Mouse (Mus musculus): ENCODE data around the gene Qrsl1. TPM values are rescaled to one million over a fixed set of nuclear protein-coding genes. Genes with fewer than 3 reads are reported as not detected.
"Not testable (repeated sequence)": the region's sequence is repeated elsewhere in the genome, so short reads cannot be mapped to it uniquely, and the experiment has no call there.

Gene Qrsl1
- 10 to 100 TPM; 23.6 to 33.2 (median 28.7) TPM for total RNA-seq (2022)

DNA sequence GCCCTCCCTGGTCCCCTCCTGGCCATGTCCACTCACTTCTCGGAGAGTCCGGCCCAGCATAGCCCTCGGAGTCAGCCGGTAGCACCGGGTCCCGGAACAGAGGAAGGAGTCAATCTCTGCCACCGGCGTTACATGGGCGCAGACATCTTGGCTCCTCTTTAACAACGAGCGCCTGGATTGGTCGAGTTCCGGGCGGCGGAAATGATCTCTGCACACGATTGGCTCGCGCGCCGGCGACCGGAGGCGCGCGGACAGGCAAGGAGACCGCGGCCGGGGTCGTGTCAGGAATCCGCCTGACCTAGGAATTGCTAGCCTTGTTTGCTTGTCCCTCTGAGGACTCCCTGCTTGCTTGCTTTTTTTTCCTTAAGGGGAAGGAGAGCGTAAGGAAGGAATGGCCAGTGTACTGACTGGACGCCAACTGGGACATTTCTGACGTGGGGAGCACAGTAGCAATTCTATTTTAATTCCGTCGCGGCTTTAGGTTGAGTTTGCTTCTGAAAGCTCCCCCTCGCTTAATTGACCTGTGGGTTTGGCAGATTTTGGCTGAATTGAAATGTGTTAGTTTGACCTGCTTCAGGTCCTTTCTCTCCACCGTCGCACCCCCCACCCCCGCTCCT is at the start of gene Qrsl1, which contains the start of gene Rtn4ip1:
TSS of gene Qrsl1 (minus strand) at position 168 of the 617 bp plus-strand sequence.
TSS of gene Rtn4ip1 (plus strand) at position 230 of the 617 bp plus-strand sequence.
- DNase-seq (ENCODE audit: low spot score) = peak; percentile 95

DNA sequence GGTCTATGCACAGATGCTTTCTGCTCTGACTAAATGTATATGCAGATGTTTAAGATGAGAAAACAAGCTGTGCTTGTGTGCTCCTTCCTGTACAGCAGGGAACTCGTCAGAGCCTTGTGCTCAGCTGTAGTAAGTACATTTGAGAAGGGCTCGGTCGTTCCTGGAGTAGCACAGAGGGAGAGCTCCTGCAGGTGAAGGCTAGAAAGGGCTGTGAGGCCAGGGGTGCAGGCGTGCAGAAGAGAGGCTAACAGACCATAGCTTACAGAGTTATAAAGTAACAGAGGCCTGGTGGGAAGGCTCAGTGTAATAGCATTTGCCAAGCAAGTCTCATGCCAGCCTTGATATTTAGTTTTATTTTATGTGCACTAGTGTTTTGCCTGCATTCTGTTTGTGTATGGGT is 43.9 kb upstream of the Qrsl1 start:
- no peak for DNase-seq (ENCODE audit: low spot score)

DNA sequence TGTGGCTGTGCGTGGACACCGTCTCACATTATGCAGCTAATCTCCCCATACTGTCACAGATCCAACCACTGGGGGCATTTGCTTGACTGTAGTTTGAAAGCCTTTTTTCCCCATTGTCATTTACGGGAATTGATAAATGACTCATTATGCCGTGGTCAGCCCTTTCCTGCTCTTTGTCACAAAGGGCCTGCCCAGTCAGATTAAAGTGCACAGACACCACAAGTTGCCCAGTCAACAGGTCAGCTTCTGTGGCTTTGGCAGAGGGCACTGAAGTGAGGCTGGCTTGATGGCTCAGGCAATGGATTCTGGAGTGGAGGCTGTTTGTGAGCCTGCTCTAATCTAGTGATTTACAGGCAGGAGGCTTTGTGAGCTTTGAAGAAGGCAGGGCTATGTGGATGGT is 42.2 kb upstream of the Qrsl1 start:
- DNase-seq (ENCODE audit: low spot score) = no peak

DNA sequence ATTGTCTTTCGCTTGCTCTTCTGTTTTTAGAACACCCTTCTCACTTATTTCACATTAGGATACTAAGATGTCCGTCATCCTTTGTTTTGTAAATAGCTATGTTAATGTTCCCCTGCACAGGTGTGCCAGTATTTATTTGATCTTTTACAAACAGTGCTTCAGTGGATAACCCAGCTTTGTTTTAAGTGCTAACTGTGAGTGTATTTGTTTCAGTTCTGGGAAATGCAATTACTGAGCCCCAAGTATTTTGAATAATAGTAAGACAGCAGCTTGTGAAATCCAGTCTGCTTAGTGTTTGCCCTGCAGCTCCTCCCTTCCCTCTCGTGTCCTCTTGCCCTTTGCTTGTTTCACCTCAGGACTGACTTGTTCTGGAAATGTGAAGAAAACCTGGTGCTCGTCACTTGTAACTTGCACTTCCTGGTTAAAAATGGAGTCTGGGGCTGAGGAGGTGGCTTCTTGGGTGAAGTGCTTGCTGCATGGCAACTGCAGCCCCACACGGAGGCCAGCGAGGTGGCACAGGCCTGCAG is 37.7 kb upstream of the Qrsl1 start:
- DNase-seq (ENCODE audit: low spot score) = no peak

DNA sequence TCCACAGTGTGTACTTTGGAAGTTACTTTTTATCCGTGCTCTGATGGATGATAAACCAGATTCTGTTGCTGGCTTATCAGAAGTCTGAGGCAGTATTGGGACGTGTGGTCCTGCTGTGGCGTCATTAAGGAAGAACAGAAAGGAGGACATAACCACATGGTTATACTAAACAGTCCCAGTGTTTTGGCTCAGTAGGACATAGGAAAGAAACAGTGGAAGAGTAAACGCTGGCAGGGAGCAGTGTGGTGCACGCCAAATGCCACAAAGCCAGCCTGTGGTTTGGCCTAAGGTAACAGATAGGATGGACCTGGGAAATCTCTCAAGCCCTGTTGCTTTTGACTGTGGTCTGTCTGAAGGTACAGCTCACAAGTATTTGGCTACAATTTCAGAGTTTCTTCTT is 27.1 kb upstream of the Qrsl1 start:
- DNase-seq (ENCODE audit: low spot score) = no peak

DNA sequence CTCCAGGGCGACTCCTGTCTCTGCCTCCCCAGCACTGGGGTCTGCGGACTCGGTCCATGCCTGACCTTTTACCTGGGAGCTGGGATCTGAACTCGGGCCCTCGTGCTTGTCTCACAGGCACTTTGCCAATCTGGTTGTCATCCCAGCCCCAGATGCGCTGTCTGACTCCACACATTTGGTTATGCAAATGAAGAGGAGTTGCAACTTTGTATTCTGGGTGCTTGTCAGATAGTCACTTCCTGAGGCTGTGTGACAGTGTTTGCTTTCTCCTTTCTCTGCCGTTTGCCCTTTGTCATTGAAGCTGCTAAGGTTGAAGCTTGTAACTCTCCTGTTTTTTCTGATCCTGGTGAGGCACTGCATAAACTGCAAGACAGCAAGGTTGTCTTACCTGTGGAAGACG is 26.2 kb upstream of the Qrsl1 start:
- DNase-seq (ENCODE audit: low spot score) = no peak

DNA sequence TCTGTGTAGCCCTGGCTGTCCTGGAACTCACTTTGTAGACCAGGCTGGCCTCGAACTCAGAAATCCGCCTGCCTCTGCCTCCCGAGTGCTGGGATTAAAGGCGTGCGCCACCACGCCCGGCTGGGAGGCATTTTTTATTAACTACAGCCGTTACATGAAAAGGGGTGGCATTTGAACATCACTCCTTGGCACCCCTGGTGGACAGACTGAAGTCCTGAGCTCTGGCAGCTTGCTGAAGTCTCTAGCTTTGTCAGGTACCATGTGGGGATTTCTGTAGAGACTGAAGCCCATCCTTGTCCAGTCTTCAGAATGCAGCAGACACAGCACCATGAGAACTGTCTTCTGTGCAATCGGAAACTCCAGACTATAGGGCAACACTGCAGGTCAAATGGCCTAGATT is 24.2 kb upstream of the Qrsl1 start:
- DNase-seq (ENCODE audit: low spot score) = not testable (repeated sequence)

DNA sequence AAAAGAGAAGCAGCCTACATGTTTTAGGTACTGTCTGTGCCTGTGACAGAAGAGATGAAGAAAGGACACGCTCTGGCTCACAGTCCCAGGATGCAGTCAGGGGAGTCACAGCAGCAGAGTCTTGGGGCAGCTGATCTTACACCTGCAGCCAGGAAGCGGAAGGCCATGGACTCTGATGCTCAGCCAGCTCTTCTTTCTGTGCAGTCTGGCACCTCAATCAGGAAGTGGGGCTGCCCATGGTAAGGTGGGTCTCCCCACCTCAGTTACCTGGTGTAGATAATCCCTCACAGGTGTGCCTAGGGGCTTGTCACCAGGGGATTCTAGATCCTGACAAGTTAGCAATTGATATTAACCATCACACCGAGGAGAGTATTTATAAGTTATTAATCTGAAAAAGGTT is 21.6 kb upstream of the Qrsl1 start:
- no peak for DNase-seq (ENCODE audit: low spot score)

DNA sequence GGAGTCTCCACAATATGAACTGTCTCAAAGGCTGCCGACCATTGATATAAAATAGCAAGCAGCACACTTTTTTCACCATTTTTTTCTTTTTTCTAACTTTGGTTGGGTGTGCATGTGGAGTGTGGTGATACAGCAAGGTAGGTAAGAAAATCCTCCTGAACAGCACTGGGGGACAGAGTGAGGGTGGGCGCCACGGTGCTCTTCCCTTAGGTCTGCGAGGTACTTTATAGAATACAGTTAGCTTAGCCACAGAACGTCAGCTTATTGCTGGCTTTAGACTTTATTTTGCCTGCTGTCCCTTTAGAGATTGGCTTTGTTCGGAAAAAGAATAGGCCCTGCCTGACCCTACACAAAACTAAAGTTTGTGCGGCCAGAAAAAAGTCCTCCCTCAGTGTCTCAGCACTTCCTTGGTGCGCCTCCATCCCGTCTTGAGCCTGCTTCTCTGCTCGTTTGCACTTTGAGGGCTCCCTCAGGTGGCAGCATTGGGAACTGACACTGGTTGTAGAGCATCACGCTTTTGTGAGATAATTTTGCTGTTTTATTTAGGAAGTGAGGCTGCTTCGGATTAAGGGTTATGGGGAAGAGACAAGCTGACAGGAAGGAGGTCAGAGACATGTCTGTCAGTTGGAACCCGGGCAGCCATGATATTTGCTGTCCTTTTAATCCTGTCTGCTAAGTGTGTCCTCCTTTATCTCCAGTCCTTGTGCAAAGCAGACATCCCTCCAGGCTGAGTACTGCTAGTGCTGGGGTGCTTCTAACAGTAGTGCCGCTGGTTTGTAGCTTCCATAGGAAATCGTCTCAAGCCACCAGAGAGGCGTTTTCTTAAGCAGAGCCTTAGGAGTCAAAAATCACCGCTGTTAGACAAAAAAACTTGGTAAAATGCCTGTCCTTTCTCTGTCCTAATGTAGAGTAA is 17.4 kb upstream of the Qrsl1 start:
- DNase-seq (ENCODE audit: low spot score) = peak; percentile 67

DNA sequence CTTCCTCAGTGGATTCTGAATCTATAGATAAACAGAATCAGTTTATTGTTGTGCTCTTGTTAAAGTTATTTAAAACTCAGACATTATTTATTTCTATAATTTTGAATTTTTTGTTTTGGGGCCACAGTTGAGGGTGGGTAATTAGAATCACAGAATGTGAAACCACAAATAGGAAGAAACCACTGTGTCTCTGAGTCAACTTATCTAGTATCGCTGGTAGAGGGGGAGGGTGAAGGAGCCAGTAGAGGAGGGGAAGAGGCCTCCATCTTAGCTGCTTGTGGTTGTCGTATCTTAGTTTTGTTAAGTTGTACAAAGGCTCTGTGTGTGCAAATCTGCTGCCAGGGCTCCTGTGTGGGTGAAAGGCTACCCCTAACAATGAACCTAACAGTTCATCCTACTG is 15.2 kb upstream of the Qrsl1 start:
- no peak for DNase-seq (ENCODE audit: low spot score)

DNA sequence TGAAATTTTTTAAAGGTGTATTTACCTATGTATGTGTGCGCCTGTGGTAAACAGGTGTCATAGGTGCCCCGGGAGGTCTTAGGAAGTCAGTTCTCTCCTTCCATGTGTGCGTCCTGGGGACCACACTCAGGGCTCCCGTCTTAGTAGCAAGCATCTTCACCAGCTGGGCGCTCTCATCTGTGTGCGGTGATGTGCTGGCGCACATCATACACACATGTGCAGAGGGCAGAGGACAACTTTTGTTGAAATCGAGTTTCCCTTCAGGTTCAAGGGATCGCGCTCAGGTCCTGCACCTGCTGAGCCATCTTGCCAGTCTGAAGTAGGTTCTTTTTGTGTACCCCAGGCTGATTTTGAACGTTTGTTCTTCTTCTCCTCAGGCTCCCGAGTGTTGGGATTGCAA is 14.6 kb upstream of the Qrsl1 start:
- no peak for DNase-seq (ENCODE audit: low spot score)

DNA sequence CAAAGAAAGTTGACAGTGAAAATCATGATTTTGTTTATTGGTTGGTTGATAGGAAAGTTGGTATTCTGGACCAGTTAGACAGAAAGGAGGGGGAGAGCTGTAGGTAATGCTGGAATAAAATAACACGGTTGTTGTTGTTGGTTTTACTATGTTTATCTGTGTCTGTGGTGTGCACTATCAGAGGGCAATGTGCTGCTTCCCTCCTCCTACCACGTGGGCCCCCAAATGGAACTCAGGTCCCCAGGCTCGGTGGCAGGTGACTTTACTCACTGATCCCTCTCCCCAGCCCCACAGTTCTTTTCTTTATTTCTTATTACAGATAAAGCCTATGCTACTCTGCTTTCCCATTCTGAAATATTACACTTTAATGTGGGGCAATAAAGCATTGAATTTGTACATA is 10.7 kb upstream of the Qrsl1 start:
- DNase-seq (ENCODE audit: low spot score) = no peak

DNA sequence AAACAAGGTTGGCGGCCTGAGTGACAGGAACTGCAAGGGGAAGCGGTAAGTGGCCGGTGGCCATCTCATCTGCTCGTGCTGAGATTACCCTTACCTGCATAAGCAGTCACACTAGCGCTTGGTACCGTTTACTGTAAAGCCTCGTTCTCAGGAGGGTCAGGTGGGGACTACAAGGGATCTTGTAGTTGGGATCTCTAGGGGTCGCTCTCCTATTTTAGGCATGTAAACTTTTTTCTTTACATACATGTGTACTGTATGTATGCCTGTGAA is 9.3 kb upstream of the Qrsl1 start:
- no peak for DNase-seq (ENCODE audit: low spot score)

DNA sequence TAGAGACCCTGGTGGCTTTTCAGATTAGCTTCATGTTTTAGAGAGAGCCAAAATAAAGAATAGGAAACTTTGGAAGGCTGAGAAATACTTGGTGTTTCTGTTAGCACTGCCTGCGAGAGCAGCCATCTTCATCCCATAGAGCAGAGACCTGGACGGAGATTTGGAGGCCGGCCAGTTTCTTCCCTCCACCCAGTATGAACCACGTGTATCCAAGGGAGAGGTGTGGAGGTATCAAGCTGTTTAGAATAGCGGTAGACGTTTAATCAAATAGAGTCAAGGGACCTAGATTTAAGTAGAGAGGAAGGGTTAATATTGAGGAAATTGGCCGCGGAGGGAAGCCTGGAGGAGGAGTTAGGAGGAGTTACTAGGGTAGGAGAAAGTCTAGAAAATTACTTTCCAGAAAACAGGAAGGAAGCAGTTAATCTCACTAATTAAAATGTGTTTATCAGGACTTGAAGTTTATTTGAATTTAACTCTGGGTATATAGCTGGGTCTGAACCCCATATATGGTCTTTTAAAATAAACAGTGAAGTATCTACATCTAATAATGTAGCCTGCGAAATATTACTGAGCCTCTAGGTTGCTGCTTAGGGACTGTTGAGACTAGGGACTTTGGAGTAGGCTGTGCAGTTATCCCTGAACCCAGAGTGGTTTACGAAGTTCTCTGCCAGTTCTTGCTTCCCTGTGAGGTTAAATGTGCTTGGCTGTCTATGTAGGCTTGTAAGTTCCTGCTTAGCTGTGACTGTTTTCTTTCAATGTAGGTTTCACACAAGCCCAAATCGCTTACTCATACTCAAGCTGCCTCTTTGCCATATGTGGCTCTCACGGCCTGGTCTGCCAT is 8.7 kb upstream of the Qrsl1 start:
- no peak for DNase-seq (ENCODE audit: low spot score)

DNA sequence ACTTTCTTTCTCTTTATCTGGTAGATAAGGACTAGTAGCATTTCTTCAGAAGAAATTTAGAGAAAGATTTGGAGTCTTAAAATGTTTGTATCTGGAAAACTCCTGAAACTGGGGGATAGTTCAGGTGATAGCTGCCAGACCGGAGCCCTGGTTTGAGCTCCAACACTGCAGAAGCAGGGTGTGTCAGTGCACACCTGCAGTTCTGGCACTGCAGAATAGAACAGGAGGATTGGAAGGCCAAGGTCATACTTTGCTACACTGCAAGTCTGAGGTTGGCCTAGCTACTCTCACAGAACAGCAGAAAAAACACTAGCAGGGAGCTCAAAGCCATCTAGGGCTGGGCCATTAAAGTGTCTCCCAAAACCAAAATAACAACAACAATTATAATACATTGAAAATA is 3.0 kb upstream of the Qrsl1 start:
- DNase-seq (ENCODE audit: low spot score) = no peak

DNA sequence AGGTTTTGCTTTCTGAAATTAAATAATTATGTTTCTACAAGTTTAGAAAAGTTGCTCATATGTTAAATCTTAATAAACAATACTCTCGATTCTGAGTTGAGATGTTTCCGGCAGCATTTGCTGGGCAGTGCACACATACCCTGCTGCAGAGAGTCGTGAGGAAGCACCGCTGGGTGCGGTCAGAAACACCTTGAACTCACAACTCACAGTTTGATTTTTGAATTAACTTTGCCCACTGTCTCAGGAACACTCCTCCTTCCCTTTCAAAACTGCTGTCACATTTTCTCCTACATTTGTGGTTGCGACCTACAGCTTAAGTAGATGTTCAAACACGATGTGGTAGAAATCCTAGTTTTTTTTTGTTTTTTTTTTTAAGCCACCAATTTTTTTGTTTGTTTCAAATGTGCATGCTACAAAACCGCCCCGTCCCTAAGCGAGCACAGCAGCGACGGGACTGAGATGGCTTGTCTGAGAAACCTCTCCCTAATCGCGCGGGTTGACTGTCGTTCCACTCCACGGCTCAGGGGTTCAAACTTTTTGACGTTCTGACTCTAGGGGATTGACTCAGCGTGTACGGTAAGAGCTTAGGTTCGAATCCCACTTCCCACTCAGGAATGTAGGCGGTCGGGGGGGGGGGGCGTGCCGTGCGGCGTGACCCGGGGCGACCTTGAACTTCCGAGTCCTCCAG is 518 bp downstream of the Qrsl1 start:
- no peak for DNase-seq (ENCODE audit: low spot score)

DNA sequence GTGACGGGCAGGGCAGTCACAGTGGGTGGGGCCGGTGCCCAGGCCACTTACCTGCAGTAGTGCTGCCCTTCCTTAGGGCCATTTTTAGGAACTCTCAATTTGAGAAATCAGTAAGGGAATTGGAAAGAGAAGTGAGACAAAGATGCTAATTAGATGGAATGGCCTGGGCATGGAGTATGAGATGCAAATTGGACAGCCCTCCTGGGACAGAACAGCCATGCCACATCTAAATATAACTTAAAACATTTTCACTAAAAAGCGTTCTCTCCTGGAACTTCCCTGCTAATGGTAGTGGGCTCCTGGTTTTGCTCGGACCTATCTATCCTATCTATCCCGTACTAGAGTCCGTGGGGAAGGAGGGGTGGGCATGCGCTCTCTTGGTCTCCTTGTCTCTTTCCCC is 3.3 kb downstream of the Qrsl1 start:
- DNase-seq (ENCODE audit: low spot score) = no peak

DNA sequence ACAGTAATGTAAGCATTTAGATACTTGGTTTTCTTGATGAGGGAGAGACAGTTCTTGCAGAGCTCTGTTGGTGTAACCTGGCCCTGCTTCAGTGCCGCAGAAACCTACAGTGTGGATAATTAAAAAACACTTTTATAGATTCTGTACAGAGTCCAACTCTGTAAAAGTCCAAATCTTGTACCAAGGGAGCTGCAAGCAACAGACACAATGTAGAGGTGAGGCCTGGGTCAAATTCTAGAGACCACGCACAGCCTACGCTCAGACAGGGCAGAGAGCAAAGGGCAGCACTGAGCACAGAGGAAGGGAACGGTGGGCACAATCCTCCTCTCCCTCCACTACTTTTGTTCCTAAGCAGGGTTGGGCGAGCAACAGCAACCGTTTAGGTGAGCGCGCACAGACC is 5.5 kb downstream of the Qrsl1 start:
- no peak for DNase-seq (ENCODE audit: low spot score)

DNA sequence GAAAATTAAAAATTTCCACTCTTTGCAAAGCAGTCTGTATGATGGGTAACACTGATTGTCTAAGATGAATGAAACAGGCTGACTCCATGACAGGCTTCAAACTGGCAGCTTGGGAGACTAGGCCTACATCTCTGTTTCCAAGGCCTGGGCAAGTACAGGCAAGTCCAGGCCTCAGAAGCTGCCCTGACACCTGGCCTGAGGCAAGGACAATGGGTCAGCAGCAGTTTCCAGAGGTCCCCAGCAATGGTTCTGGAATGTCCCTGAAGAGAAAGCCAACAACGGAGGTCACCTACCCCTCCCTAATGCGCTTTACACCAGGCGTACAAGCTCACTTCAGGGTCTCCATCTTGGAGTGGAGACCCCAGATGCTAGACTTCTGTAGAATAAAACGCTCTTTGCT is 8.6 kb downstream of the Qrsl1 start:
- no peak for DNase-seq (ENCODE audit: low spot score)

DNA sequence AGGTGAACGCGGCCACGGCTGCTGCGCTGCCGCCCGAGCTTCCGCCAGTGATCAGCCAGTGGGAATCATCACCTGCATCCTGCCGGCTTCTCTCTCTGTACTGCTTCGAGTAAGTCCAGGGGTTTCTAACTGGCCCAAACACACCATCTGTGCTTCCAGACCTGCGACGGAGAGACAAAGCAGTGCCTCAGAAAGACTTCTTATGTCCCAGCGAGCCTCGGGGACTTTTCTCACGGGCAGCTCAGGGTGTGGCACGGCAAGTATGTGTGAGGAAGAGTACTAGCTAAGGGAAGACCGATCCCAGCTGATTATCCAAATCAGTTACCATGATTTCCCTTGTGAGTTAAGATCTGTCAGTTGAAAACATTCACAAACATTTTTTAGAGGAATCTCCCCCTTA is 12.6 kb downstream of the Qrsl1 start:
- DNase-seq (ENCODE audit: low spot score) = no peak

DNA sequence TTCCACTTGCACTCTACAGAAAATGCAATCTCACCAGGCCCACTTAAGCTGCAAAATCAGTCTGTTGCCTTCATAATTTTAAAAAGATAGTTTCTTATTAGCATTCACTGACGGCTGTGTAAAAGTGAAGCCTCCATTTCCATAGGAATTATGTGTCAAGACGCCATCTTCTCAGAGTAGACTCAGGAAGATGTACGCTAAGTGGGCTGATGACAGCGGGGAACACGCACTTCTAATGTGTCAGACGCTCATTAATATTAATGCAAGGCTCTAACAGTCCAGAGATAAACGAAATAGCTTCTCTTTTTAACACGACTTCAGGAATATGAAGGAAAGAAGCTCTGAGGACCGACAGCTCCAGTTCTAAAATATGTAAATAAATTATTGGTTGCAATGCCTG is 13.9 kb downstream of the Qrsl1 start:
- DNase-seq (ENCODE audit: low spot score) = no peak

DNA sequence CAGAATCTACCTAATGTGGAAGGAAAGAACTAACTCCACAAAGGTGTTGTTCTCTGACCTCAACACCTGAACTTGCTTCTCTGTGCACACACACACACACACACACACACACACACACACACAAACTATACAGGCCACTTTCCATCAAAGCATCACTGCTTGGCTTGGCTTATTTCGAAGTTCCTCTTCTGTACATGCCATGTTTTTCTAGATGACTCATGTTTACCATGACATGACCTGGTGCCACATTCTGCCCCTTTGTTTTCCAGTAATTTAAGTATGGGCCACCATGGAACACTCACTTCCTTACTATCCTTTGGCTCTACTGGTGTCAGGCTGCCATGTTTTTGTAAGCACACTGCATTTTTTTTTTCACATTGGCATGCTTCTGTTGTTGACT is 30.1 kb downstream of the Qrsl1 start:
- no peak for DNase-seq (ENCODE audit: low spot score)

Data from heart, adult 8-10 months (tissue).